Mouse (Mus musculus): ENCODE data around the gene Ltbp4. TPM values are rescaled to one million over a fixed set of nuclear protein-coding genes. Genes with fewer than 3 reads are reported as not detected.

The Ltbp4 gene
- polyA plus RNA-seq, 1 experiment: 54.5 TPM

- Histone ChIP-seq H3K4me1 (ENCODE audit: control insufficient read depth, insufficient read depth, low read length) (no peaks in the 10 kb centered on the region), H3K27ac (ENCODE audit: insufficient read depth, low read length) (no peak overlapping the region), H3K4me3 (ENCODE audit: insufficient read depth, low read length) (no peak overlapping the region)
- no peak for TF ChIP-seq POLR2A (IDR thresholded peaks at IDR 0.05; ENCODE audit: extremely low read depth, insufficient read depth, low read length)
- no peak for TF ChIP-seq CTCF (IDR thresholded peaks at IDR 0.05; ENCODE audit: extremely low read depth, insufficient read depth, low read length)
These were observed 61.5 kb downstream of the Ltbp4 start for GRCm38 (mm10) chr7:27276021-27276420.

GRCm38 (mm10) chr7:27274916-27275315 lies 62.6 kb downstream of the Ltbp4 start:
- Histone ChIP-seq H3K27ac (ENCODE audit: insufficient read depth, low read length) (no peak overlapping the region), H3K4me1 (ENCODE audit: control insufficient read depth, insufficient read depth, low read length) (no peaks in the 10 kb centered on the region), H3K4me3 (ENCODE audit: insufficient read depth, low read length) (no peak overlapping the region)
- TF ChIP-seq POLR2A (IDR thresholded peaks at IDR 0.05; ENCODE audit: extremely low read depth, insufficient read depth, low read length) (no peak), CTCF (IDR thresholded peaks at IDR 0.05; ENCODE audit: extremely low read depth, insufficient read depth, low read length) (no peak)

GRCm38 (mm10) chr7:27273739-27274351 lies 63.6 kb downstream of the Ltbp4 start:
- TF ChIP-seq CTCF (IDR thresholded peaks at IDR 0.05; ENCODE audit: extremely low read depth, insufficient read depth, low read length) (peak; percentile 26; the same call in 1 of the 2 replicates), POLR2A (IDR thresholded peaks at IDR 0.05; ENCODE audit: extremely low read depth, insufficient read depth, low read length) (no peak)
- no peak overlapping the region for H3K27ac ChIP-seq (ENCODE audit: insufficient read depth, low read length)
- no peaks in the 10 kb centered on the region for H3K4me1 ChIP-seq (ENCODE audit: control insufficient read depth, insufficient read depth, low read length)
- H3K4me3 ChIP-seq (ENCODE audit: insufficient read depth, low read length): no peak overlapping the region

GRCm38 (mm10) chr7:27271423-27271822 lies 66.1 kb downstream of the Ltbp4 start:
- Histone ChIP-seq H3K4me1 (ENCODE audit: control insufficient read depth, insufficient read depth, low read length) (no peaks in the 10 kb centered on the region), H3K27ac (ENCODE audit: insufficient read depth, low read length) (no peak overlapping the region), H3K4me3 (ENCODE audit: insufficient read depth, low read length) (no peak overlapping the region)
- TF ChIP-seq POLR2A (IDR thresholded peaks at IDR 0.05; ENCODE audit: extremely low read depth, insufficient read depth, low read length) (no peak), CTCF (IDR thresholded peaks at IDR 0.05; ENCODE audit: extremely low read depth, insufficient read depth, low read length) (0 out of 2 replicates have a peak, but pooled peaks have one; percentile 1)

- no peak for TF ChIP-seq POLR2A (IDR thresholded peaks at IDR 0.05; ENCODE audit: extremely low read depth, insufficient read depth, low read length)
- no peak for TF ChIP-seq CTCF (IDR thresholded peaks at IDR 0.05; ENCODE audit: extremely low read depth, insufficient read depth, low read length)
- Histone ChIP-seq H3K27ac (ENCODE audit: insufficient read depth, low read length) (0 out of 2 replicates have a peak overlapping the region, but pooled peaks have one; percentile 24), H3K4me3 (ENCODE audit: insufficient read depth, low read length) (no peak overlapping the region), H3K4me1 (ENCODE audit: control insufficient read depth, insufficient read depth, low read length) (peaks cover 8% of the 10 kb centered on the region)
These were observed 70.9 kb downstream of the Ltbp4 start for GRCm38 (mm10) chr7:27266515-27267128.

- Histone ChIP-seq H3K4me1 (ENCODE audit: control insufficient read depth, insufficient read depth, low read length) (peaks cover 14% of the 10 kb centered on the region), H3K27ac (ENCODE audit: insufficient read depth, low read length) (no peak overlapping the region), H3K4me3 (ENCODE audit: insufficient read depth, low read length) (no peak overlapping the region)
- TF ChIP-seq CTCF (IDR thresholded peaks at IDR 0.05; ENCODE audit: extremely low read depth, insufficient read depth, low read length) (no peak), POLR2A (IDR thresholded peaks at IDR 0.05; ENCODE audit: extremely low read depth, insufficient read depth, low read length) (no peak)
These were observed 72.7 kb downstream of the Ltbp4 start for GRCm38 (mm10) chr7:27264761-27265160.

GRCm38 (mm10) chr7:27261888-27262287 lies 75.6 kb downstream of the Ltbp4 start:
- no peak overlapping the region for H3K27ac ChIP-seq (ENCODE audit: insufficient read depth, low read length)
- peak overlapping the region; percentile 82; the same call in 1 of the 2 replicates for H3K4me3 ChIP-seq (ENCODE audit: insufficient read depth, low read length)
- peaks cover 14% of the 10 kb centered on the region for H3K4me1 ChIP-seq (ENCODE audit: control insufficient read depth, insufficient read depth, low read length)
- TF ChIP-seq CTCF (IDR thresholded peaks at IDR 0.05; ENCODE audit: extremely low read depth, insufficient read depth, low read length) (no peak), POLR2A (IDR thresholded peaks at IDR 0.05; ENCODE audit: extremely low read depth, insufficient read depth, low read length) (no peak)

DNA sequence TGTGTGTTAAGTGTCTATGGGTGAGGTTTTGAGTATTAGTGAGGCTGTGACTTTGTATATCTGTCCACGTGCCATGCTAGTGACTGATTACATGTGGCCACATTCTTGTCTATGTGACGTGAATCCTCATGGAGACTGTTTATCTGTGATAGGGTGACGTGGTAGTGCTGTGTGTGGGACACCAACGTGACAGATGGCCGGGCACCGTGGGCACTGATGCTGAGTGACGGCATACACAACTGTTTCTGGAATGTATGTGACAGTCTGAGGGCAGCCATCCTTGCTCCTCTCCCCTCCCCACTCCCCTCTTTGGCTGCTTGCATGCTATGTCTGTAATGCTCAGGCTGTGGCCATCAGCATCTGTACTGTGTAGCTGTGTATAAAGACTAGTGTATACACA lies 76.6 kb downstream of the Ltbp4 start:
- H3K4me1 ChIP-seq (ENCODE audit: control insufficient read depth, insufficient read depth, low read length): peaks cover 10% of the 10 kb centered on the region
- TF ChIP-seq CTCF (IDR thresholded peaks at IDR 0.05; ENCODE audit: extremely low read depth, insufficient read depth, low read length): no peak
- TF ChIP-seq POLR2A (IDR thresholded peaks at IDR 0.05; ENCODE audit: extremely low read depth, insufficient read depth, low read length): no peak
- no peak overlapping the region for H3K27ac ChIP-seq (ENCODE audit: insufficient read depth, low read length)
- peak overlapping the region; percentile 82 for H3K4me3 ChIP-seq (ENCODE audit: insufficient read depth, low read length)

DNA sequence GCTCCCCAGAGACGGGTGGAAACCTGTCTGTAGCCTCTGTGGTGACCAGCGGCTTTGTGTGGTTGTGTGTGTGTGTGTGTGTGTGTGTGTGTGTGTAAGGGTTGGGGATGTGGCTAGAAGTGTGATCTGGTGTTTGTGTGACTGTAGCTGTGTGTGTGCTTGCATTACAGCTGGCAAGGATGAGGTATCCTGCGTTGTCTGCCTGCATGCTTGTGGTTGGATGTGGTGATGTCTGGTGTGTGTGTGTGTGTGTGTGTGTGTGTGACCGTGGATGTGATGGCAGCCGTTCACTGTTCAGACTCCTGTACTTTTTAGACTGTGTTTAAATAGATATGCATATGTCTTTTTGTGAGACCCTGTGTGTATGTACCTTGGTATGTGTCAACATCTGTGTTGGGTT lies 77.7 kb downstream of the Ltbp4 start:
- H3K4me1 ChIP-seq (ENCODE audit: control insufficient read depth, insufficient read depth, low read length): peaks cover 7% of the 10 kb centered on the region
- TF ChIP-seq POLR2A (IDR thresholded peaks at IDR 0.05; ENCODE audit: extremely low read depth, insufficient read depth, low read length) (0 out of 2 replicates have a peak, but pooled peaks have one; percentile 38), CTCF (IDR thresholded peaks at IDR 0.05; ENCODE audit: extremely low read depth, insufficient read depth, low read length) (no peak)
- H3K4me3 ChIP-seq (ENCODE audit: insufficient read depth, low read length): peak overlapping the region; percentile 82
- peak overlapping the region; percentile 82 for H3K27ac ChIP-seq (ENCODE audit: insufficient read depth, low read length)

GRCm38 (mm10) chr7:27259271-27259721 lies 78.2 kb downstream of the Ltbp4 start:
- Histone ChIP-seq H3K27ac (ENCODE audit: insufficient read depth, low read length) (peak overlapping the region; percentile 82), H3K4me3 (ENCODE audit: insufficient read depth, low read length) (peak overlapping the region; percentile 82), H3K4me1 (ENCODE audit: control insufficient read depth, insufficient read depth, low read length) (peaks cover 7% of the 10 kb centered on the region)
- TF ChIP-seq CTCF (IDR thresholded peaks at IDR 0.05; ENCODE audit: extremely low read depth, insufficient read depth, low read length): no peak
- TF ChIP-seq POLR2A (IDR thresholded peaks at IDR 0.05; ENCODE audit: extremely low read depth, insufficient read depth, low read length): no peak
